Mouse (Mus musculus) brain, embryonic 14.5 days (tissue): ENCODE data around the gene Mrpl38.

Experiments
- CTCF ChIP-seq: fragments of 200-500 bp; IDR thresholded peaks from 2 replicates; pipeline ENCODE4 v1.5.1; 2012; ENCODE audit warnings: inconsistent platforms, mild to moderate bottlenecking, moderate library complexity, borderline replicate concordance; ENCODE audit not compliant: insufficient read depth, insufficient read length; ENCODE audit errors: extremely low read depth
- POLR2A ChIP-seq: fragments of 200-500 bp; IDR thresholded peaks from 2 replicates; pipeline ENCODE4 v1.6.1; 2012; ENCODE audit warnings: mild to moderate bottlenecking, inconsistent platforms, borderline replicate concordance; ENCODE audit not compliant: poor library complexity, insufficient read depth, insufficient read length, severe bottlenecking; ENCODE audit errors: extremely low read depth

GRCm38 (mm10) chr11:116167884-116168439 is 29.3 kb upstream of the Mrpl38 start, which contains the start of gene Fbf1:
- TF ChIP-seq CTCF (no peak), POLR2A (peak; percentile 70; the same call in 1 of the 2 replicates)
